ENCODE assay signal across 7 mouse cellular contexts in the genomic region with DNA sequence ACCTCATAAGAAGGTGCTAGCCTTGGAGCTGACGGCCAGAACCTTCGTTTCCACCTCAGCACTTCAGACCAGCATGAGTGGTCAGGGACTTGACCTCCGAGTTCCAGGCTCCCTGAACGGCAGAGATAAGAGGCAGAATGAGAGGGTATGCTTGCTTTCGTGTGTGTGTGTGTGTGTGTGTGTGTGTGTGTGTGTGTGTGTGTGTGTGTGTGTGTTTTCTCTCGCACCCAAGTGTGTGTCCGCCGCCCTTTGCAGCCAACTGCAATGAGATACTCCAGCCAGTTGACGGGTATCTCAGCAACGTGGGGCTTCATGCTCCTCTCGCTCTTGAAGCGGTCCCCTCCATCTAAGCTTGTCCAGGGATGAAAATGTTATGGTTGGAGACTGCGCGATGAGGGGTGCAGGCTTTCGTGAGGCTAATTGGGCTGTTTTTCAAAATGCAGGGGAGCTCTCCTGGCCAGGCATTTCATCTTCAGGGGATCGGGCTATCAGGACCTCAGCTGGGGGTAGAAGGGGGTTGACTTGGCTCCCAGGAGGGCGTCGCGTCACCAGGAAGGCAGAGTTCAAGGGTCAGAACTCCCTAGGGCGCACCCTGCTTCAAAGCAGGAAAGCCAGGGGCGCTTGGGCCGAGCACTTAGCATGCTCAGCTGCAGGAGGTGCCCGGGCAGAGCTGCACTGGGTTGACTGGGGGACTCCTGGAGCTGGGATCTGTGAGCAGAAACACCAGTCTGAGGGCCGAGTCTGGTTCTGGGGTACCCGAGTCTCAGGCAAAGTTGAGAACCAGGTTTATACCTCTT. TPM values are rescaled to one million over a fixed set of nuclear protein-coding genes. Genes with fewer than 3 reads are reported as not detected.
DNase-seq lines count a peak whose midpoint lies in the region; ATAC-seq and TF ChIP-seq lines count a peak whose summit lies in the region.

No protein-coding gene starts in this region.

- H3K4me1 ChIP-seq in E14TG2a.4 (replicated peaks; ENCODE audit: low read depth, low read length) = peaks cover 16% of the 10 kb centered on the region
- peaks cover 19% of the 10 kb centered on the region; the same call in 1 of the 2 replicates for H3K4me1 ChIP-seq in embryonic facial prominence, embryonic 15.5 days
- no peaks in the 10 kb centered on the region for H3K4me1 ChIP-seq in kidney, adult 2 months (ENCODE audit: control insufficient read depth, insufficient read depth, low read length)
- H3K4me1 ChIP-seq in liver, embryonic 16.5 days (ENCODE audit: control insufficient read depth, low read depth, low read length) = no peaks in the 10 kb centered on the region
- H3K4me1 ChIP-seq in stomach, embryonic 14.5 days (ENCODE audit: control insufficient read depth, insufficient read depth, low read length) = peaks cover 12% of the 10 kb centered on the region; the same call in 1 of the 2 replicates

- no peak for TF ChIP-seq CTCF in E14TG2a.4 (conservative IDR thresholded peaks at IDR 0.05; ENCODE audit: low read length)
- TF ChIP-seq CTCF in kidney, adult 2 months (conservative IDR thresholded peaks at IDR 0.05; ENCODE audit: insufficient read depth, insufficient read length, low read depth, low read length) = no peak

- H3K4me3 ChIP-seq in E14TG2a.4 (replicated peaks; ENCODE audit: low read length) = peak overlapping the region; percentile 84
- H3K4me3 ChIP-seq in embryonic facial prominence, embryonic 15.5 days (replicated peaks) = peak overlapping the region; percentile 53
- peak overlapping the region; percentile 69 for H3K4me3 ChIP-seq in kidney, adult 2 months (ENCODE audit: insufficient read depth, low read depth, low read length)
- no peak overlapping the region; the same call in 1 of the 2 replicates for H3K4me3 ChIP-seq in liver, embryonic 16.5 days (ENCODE audit: low read depth, low read length)
- H3K4me3 ChIP-seq in stomach, embryonic 14.5 days (ENCODE audit: low read depth, low read length) = peak overlapping the region; percentile 53

- H3K9me3 ChIP-seq in E14TG2a.4 (ENCODE audit: low read length) = no peaks in the 10 kb centered on the region
- no peaks in the 10 kb centered on the region for H3K9me3 ChIP-seq in embryonic facial prominence, embryonic 15.5 days (replicated peaks)
- H3K9me3 ChIP-seq in liver, embryonic 16.5 days (replicated peaks; ENCODE audit: control insufficient read depth, low read length) = no peaks in the 10 kb centered on the region
- H3K9me3 ChIP-seq in stomach, embryonic 14.5 days (ENCODE audit: control insufficient read depth, low read depth, low read length) = no peaks in the 10 kb centered on the region

- 3% methylated on average over 25 of the region's 25 CpGs for WGBS in embryonic facial prominence, embryonic 15.5 days
- WGBS in kidney, adult 2 months = 5% methylated on average over 25 of the region's 25 CpGs
- 3% methylated on average over 24 of the region's 25 CpGs for WGBS in liver, embryonic 16.5 days (ENCODE audit: insufficient replicate concordance)
- 3% methylated on average over 22 of the region's 25 CpGs for WGBS in stomach, embryonic 14.5 days

- TF ChIP-seq POLR2A in kidney, adult 2 months (IDR thresholded peaks at IDR 0.05; ENCODE audit: low read depth, low read length) = no peak

- H3K36me3 ChIP-seq in E14TG2a.4 (ENCODE audit: insufficient read depth, low read length) = no peaks in the 10 kb centered on the region
- H3K36me3 ChIP-seq in embryonic facial prominence, embryonic 15.5 days = no peaks in the 10 kb centered on the region
- H3K36me3 ChIP-seq in kidney, adult 2 months (ENCODE audit: control insufficient read depth, insufficient read depth, low read length) = no peaks in the 10 kb centered on the region
- no peaks in the 10 kb centered on the region for H3K36me3 ChIP-seq in liver, embryonic 16.5 days (ENCODE audit: control insufficient read depth, insufficient read depth)
- no peaks in the 10 kb centered on the region for H3K36me3 ChIP-seq in stomach, embryonic 14.5 days (ENCODE audit: control insufficient read depth, insufficient read depth, low read length)

- peak overlapping the region; percentile 99 for H3K4me2 ChIP-seq in embryonic facial prominence, embryonic 15.5 days (replicated peaks)
- 0 out of 2 replicates have a peak overlapping the region, but pooled peaks have one; percentile 64 for H3K4me2 ChIP-seq in liver, embryonic 16.5 days (ENCODE audit: low read depth, low read length)
- H3K4me2 ChIP-seq in stomach, embryonic 14.5 days (replicated peaks; ENCODE audit: low read depth, low read length) = peak overlapping the region; percentile 99

- DNase-seq in ES-CJ7 (ENCODE audit: low read depth, low spot score) = peak; percentile 2
- DNase-seq in kidney, adult 2 months = peak; percentile 54
- DNase-seq in thymus, postnatal 10 days (ENCODE audit: low spot score in 2 of 2) = no peak

- no peak overlapping the region for H3K27ac ChIP-seq in embryonic facial prominence, embryonic 15.5 days (replicated peaks)
- no peak overlapping the region for H3K27ac ChIP-seq in kidney, adult 2 months (ENCODE audit: insufficient read depth, low read depth, low read length)
- no peak overlapping the region for H3K27ac ChIP-seq in liver, embryonic 16.5 days (ENCODE audit: low read length)
- no peak overlapping the region for H3K27ac ChIP-seq in stomach, embryonic 14.5 days (ENCODE audit: low read length)

- ATAC-seq in embryonic facial prominence, embryonic 15.5 days (ENCODE audit: insufficient number of reproducible peaks, low FRiP score, low TSS enrichment, low read depth) = no peak
- no peak for ATAC-seq in liver, embryonic 16.5 days (ENCODE audit: low read depth)
- ATAC-seq in stomach, embryonic 14.5 days (ENCODE audit: insufficient number of reproducible peaks, insufficient read depth, low FRiP score, low read depth) = no peak

- no peak overlapping the region for H3K9ac ChIP-seq in embryonic facial prominence, embryonic 15.5 days
- no peak overlapping the region for H3K9ac ChIP-seq in liver, embryonic 16.5 days (ENCODE audit: low read depth, low read length)
- no peak overlapping the region; the same call in 1 of the 2 replicates for H3K9ac ChIP-seq in stomach, embryonic 14.5 days (replicated peaks; ENCODE audit: low read depth, low read length)

- peaks cover 79% of the 10 kb centered on the region for H3K27me3 ChIP-seq in E14TG2a.4 (ENCODE audit: insufficient read depth, low read length)
- H3K27me3 ChIP-seq in embryonic facial prominence, embryonic 15.5 days = peaks cover 49% of the 10 kb centered on the region
- H3K27me3 ChIP-seq in kidney, adult 2 months (replicated peaks; ENCODE audit: control insufficient read depth, insufficient read depth, low read length) = no peaks in the 10 kb centered on the region
- H3K27me3 ChIP-seq in liver, embryonic 16.5 days (ENCODE audit: control insufficient read depth, insufficient read depth, low read depth, low read length) = peaks cover 27% of the 10 kb centered on the region
- peaks cover 8% of the 10 kb centered on the region; the same call in 1 of the 2 replicates for H3K27me3 ChIP-seq in stomach, embryonic 14.5 days (ENCODE audit: control insufficient read depth, insufficient read depth, low read length)

RNA-seq across cellular contexts. Expression of gene Epb41l3, which starts 1.5 kb away (rescaled TPM):
- 118 and 125 TPM in 2 replicates for polyA plus RNA-seq in embryonic facial prominence, embryonic 15.5 days (2015; fragmentation: Nextera tagmentation; extraction: Ambion mirVana)
- 30.4 and 35.5 TPM in 2 replicates for polyA plus RNA-seq in kidney, adult 2 months (2012; rRNA removed)
- 7.4 and 8.5 TPM in 2 replicates for polyA plus RNA-seq in liver, embryonic 16.5 days (2015; fragmentation: Nextera tagmentation; extraction: Ambion mirVana)
- 75.0 and 77.9 TPM in 2 replicates for polyA plus RNA-seq in stomach, embryonic 14.5 days (2014; fragmentation: Nextera tagmentation; extraction: Ambion mirVana)

Comparison
In these comparisons a context has a peak if more than half of its experiments do, and no peak if none do; other contexts are left out.
1. DNase-seq: peak in ES-CJ7 (single experiment) and kidney, adult 2 months (single experiment); none in thymus, postnatal 10 days (0 of 2).
2. Peak in every context shown above with its lines, with median percentiles within 50 percentile points of each other: H3K4me2 ChIP-seq.